Mouse (Mus musculus): ENCODE results near the gene Elmsan1.

The Elmsan1 gene

GRCm38 (mm10) chr12:84176126-84176769 lies 42.4 kb downstream of the Elmsan1 start:
- DNase-seq (ENCODE audit: low spot score in 2 of 2), result peak in 1 of 2 experiments; percentile 52

- peak; percentile 86 to 88 for DNase-seq (ENCODE audit: low spot score in 2 of 2)
These were observed 43.0 kb downstream of the Elmsan1 start for GRCm38 (mm10) chr12:84175659-84176061.

- no peak for DNase-seq (ENCODE audit: low spot score in 2 of 2)
These were observed 43.8 kb downstream of the Elmsan1 start for GRCm38 (mm10) chr12:84174871-84175270.

- DNase-seq (ENCODE audit: low spot score in 2 of 2), result no peak
These were observed 44.4 kb downstream of the Elmsan1 start for GRCm38 (mm10) chr12:84174190-84174811.

- no peak for DNase-seq (ENCODE audit: low spot score in 2 of 2)
These were observed 45.3 kb downstream of the Elmsan1 start for GRCm38 (mm10) chr12:84173309-84173915.

GRCm38 (mm10) chr12:84172862-84173261 lies 45.8 kb downstream of the Elmsan1 start:
- DNase-seq (ENCODE audit: low spot score in 2 of 2), result no peak

- no peak for DNase-seq (ENCODE audit: low spot score in 2 of 2)
These were observed 46.5 kb downstream of the Elmsan1 start for GRCm38 (mm10) chr12:84172216-84172615.

GRCm38 (mm10) chr12:84170610-84171009 lies 48.1 kb downstream of the Elmsan1 start:
- DNase-seq (ENCODE audit: low spot score in 2 of 2), result no peak

- no peak for DNase-seq (ENCODE audit: low spot score in 2 of 2)
These were observed 52.9 kb downstream of the Elmsan1 start for GRCm38 (mm10) chr12:84165631-84166373.

- no peak for DNase-seq (ENCODE audit: low spot score in 2 of 2)
These were observed 55.0 kb downstream of the Elmsan1 start for GRCm38 (mm10) chr12:84163586-84164110.

GRCm38 (mm10) chr12:84163133-84163532 lies 55.5 kb downstream of the Elmsan1 start:
- peak in 1 of 2 experiments; percentile 54 for DNase-seq (ENCODE audit: low spot score in 2 of 2)

- no peak for DNase-seq (ENCODE audit: low spot score in 2 of 2)
These were observed 56.9 kb downstream of the Elmsan1 start for GRCm38 (mm10) chr12:84161616-84162433.

GRCm38 (mm10) chr12:84161116-84161515 lies 57.6 kb downstream of the Elmsan1 start:
- no peak for DNase-seq (ENCODE audit: low spot score in 2 of 2)

- no peak for DNase-seq (ENCODE audit: low spot score in 2 of 2)
These were observed 58.2 kb downstream of the Elmsan1 start for GRCm38 (mm10) chr12:84160491-84160890.

GRCm38 (mm10) chr12:84158156-84158555 lies 60.5 kb downstream of the Elmsan1 start:
- no peak for DNase-seq (ENCODE audit: low spot score in 2 of 2)

- no peak for DNase-seq (ENCODE audit: low spot score in 2 of 2)
These were observed 62.5 kb downstream of the Elmsan1 start for GRCm38 (mm10) chr12:84156210-84156609.

GRCm38 (mm10) chr12:84155523-84155871 lies 63.2 kb downstream of the Elmsan1 start:
- no peak for DNase-seq (ENCODE audit: low spot score in 2 of 2)

- no peak for DNase-seq (ENCODE audit: low spot score in 2 of 2)
These were observed 63.7 kb downstream of the Elmsan1 start for GRCm38 (mm10) chr12:84154786-84155522.

- DNase-seq (ENCODE audit: low spot score in 2 of 2), result no peak
These were observed 65.3 kb downstream of the Elmsan1 start for GRCm38 (mm10) chr12:84153414-84153813.

GRCm38 (mm10) chr12:84152352-84153190 lies 66.1 kb downstream of the Elmsan1 start:
- no peak for DNase-seq (ENCODE audit: low spot score in 2 of 2)
